Mouse (Mus musculus): ENCODE measurements around the gene Zzef1.

DNA sequence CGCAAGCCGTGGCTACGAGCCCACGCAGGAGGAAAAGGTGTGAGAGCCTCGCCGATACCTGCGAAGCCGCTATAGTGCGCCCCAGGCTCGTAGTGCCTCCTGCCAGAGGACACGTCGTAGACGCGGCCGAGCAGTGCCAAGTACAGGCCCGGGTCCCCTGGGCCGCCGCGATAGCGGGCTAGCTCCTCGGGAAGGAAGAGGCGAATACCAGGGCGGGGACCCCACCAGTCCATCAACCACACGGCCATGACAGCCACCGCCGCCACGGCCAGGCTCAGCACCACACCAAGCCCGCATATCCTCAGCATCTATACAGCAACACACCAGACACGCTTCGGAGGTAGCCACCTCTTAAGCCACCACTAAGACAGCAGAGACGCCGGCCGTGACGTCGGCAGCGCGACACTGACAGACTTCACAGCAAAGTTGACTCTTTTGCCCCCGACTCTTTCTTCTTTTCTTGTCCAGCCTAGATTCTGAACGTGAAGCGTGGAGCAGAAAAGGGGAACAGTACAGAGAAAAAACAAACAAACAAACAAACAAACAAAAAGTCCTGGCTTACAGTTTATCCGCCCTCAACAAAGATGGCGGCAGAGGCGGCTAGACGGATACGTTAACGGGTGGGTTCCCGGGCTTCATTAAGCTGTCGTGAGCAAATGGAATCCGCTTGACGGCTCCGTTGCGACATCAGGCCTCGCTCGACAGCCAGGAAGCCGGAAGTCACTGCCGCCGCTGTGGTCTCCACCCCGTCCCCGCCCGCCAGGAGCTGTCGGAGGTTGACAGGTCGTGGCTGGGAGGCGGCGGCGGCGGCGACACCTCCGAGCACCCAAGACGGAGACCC is at the start of gene Zzef1, which contains the start of gene Cyb5d2:
- TF ChIP-seq CTCF (IDR thresholded peaks at IDR 0.05; ENCODE audit: low read depth) (no peak), EP300 (IDR thresholded peaks at IDR 0.05; ENCODE audit: low read depth) (no peak)

Data from liver, embryonic 14.5 days (tissue).